In genomic region chr9:94805506-94805905, GRCm38 (mm10) we compare ENCODE assay signal across 22 mouse cellular contexts.
A peak's percentile ranks its signal among the peaks of the same experiment; 100 is the strongest.
DNase-seq lines count a peak whose midpoint lies in the region; ATAC-seq and TF ChIP-seq lines count a peak whose summit lies in the region.
"Had no signal": no experiment of that assay in that cellular context is flagged by ENCODE, and none has a peak within 500 bp of the region (broad histone marks: within the 10 kb centered on the region; RNA-seq: fewer than 3 reads in every experiment).

No protein-coding gene starts in this region.

- H3K4me1 ChIP-seq in hindbrain, embryonic 15.5 days (replicated peaks) = no peaks in the 10 kb centered on the region
- no peaks in the 10 kb centered on the region for H3K4me1 ChIP-seq in hindbrain, embryonic 11.5 days (replicated peaks; ENCODE audit: control insufficient read depth, insufficient read depth, low read length)
- H3K4me1 ChIP-seq in lung, embryonic 15.5 days = no peaks in the 10 kb centered on the region
- no peaks in the 10 kb centered on the region for H3K4me1 ChIP-seq in lung, postnatal 0 days (ENCODE audit: insufficient read depth, low read depth, low read length)
- no peaks in the 10 kb centered on the region for H3K4me1 ChIP-seq in embryonic facial prominence, embryonic 12.5 days
- H3K4me1 ChIP-seq in midbrain, embryonic 16.5 days (ENCODE audit: control insufficient read depth, insufficient read depth, low read length) = no peaks in the 10 kb centered on the region
- H3K4me1 ChIP-seq: embryonic facial prominence, embryonic 15.5 days; heart, embryonic 15.5 days; limb, embryonic 12.5 days; megakaryocyte, embryonic 14.5 days had no signal

- no peak overlapping the region for H3K4me3 ChIP-seq in hindbrain, embryonic 15.5 days
- H3K4me3 ChIP-seq in hindbrain, embryonic 11.5 days (ENCODE audit: low read depth, low read length) = no peak overlapping the region
- no peak overlapping the region for H3K4me3 ChIP-seq in lung, embryonic 15.5 days
- no peak overlapping the region for H3K4me3 ChIP-seq in lung, postnatal 0 days (ENCODE audit: low read depth, low read length)
- no peak overlapping the region for H3K4me3 ChIP-seq in embryonic facial prominence, embryonic 12.5 days
- H3K4me3 ChIP-seq in midbrain, embryonic 16.5 days (ENCODE audit: low read depth, low read length) = no peak overlapping the region
- H3K4me3 ChIP-seq: embryonic facial prominence, embryonic 15.5 days; gastrocnemius, adult 2 months; heart, embryonic 15.5 days; limb, embryonic 12.5 days; megakaryocyte, embryonic 14.5 days had no signal

- 59% methylated on average over 8 of the region's 8 CpGs for WGBS in hindbrain, embryonic 15.5 days
- 77% methylated on average over 8 of the region's 8 CpGs for WGBS in hindbrain, embryonic 11.5 days
- 63% methylated on average over 8 of the region's 8 CpGs for WGBS in lung, embryonic 15.5 days
- 66% methylated on average over 8 of the region's 8 CpGs for WGBS in lung, postnatal 0 days
- WGBS in embryonic facial prominence, embryonic 12.5 days = 53% methylated on average over 8 of the region's 8 CpGs
- 68% methylated on average over 8 of the region's 8 CpGs for WGBS in midbrain, embryonic 16.5 days

- no peak overlapping the region for H3K27ac ChIP-seq in hindbrain, embryonic 15.5 days (replicated peaks)
- H3K27ac ChIP-seq in hindbrain, embryonic 11.5 days (ENCODE audit: low read depth, low read length) = no peak overlapping the region
- H3K27ac ChIP-seq in lung, embryonic 15.5 days = no peak overlapping the region
- no peak overlapping the region for H3K27ac ChIP-seq in lung, postnatal 0 days (ENCODE audit: low read length)
- H3K27ac ChIP-seq in embryonic facial prominence, embryonic 12.5 days = no peak overlapping the region
- no peak overlapping the region for H3K27ac ChIP-seq in midbrain, embryonic 16.5 days (ENCODE audit: low read length)
- H3K27ac ChIP-seq: embryonic facial prominence, embryonic 15.5 days; gastrocnemius, adult 2 months; heart, embryonic 15.5 days; limb, embryonic 12.5 days had no signal

- 0 out of 2 replicates have a peak, but pooled peaks have one; percentile 30 for ATAC-seq in hindbrain, embryonic 15.5 days (ENCODE audit: low FRiP score, low read depth)
- no peak for ATAC-seq in hindbrain, embryonic 11.5 days (ENCODE audit: low FRiP score)
- 0 out of 2 replicates have a peak, but pooled peaks have one; percentile 23 for ATAC-seq in lung, embryonic 15.5 days (ENCODE audit: borderline replicate concordance, extremely low read depth, low FRiP score, low TSS enrichment)
- ATAC-seq in lung, postnatal 0 days = no peak
- peak; percentile 69; the same call in 1 of the 2 replicates for ATAC-seq in embryonic facial prominence, embryonic 12.5 days (ENCODE audit: insufficient number of reproducible peaks, insufficient read depth, low FRiP score, low TSS enrichment)
- ATAC-seq in midbrain, embryonic 16.5 days = peak; percentile 36; the same call in 1 of the 2 replicates
- ATAC-seq: inflammation-experienced regulatory T-cells, adult 6 months; liver, postnatal 0 days had no signal

- no peak overlapping the region for H3K4me2 ChIP-seq in hindbrain, embryonic 15.5 days
- no peak overlapping the region for H3K4me2 ChIP-seq in hindbrain, embryonic 11.5 days (replicated peaks; ENCODE audit: low read depth, low read length)
- no peak overlapping the region for H3K4me2 ChIP-seq in lung, embryonic 15.5 days
- H3K4me2 ChIP-seq in lung, postnatal 0 days (replicated peaks; ENCODE audit: low read depth, low read length) = no peak overlapping the region
- no peak overlapping the region for H3K4me2 ChIP-seq in embryonic facial prominence, embryonic 12.5 days (replicated peaks)
- H3K4me2 ChIP-seq in midbrain, embryonic 16.5 days (ENCODE audit: low read length) = no peak overlapping the region
- H3K4me2 ChIP-seq: embryonic facial prominence, embryonic 15.5 days; heart, embryonic 15.5 days; limb, embryonic 12.5 days; liver, embryonic 11.5 days had no signal

- no peaks in the 10 kb centered on the region for H3K36me3 ChIP-seq in hindbrain, embryonic 15.5 days
- no peaks in the 10 kb centered on the region for H3K36me3 ChIP-seq in hindbrain, embryonic 11.5 days (ENCODE audit: control insufficient read depth, insufficient read depth, low read length)
- no peaks in the 10 kb centered on the region for H3K36me3 ChIP-seq in lung, embryonic 15.5 days
- no peaks in the 10 kb centered on the region for H3K36me3 ChIP-seq in lung, postnatal 0 days (ENCODE audit: insufficient read depth, low read length)
- no peaks in the 10 kb centered on the region for H3K36me3 ChIP-seq in embryonic facial prominence, embryonic 12.5 days
- H3K36me3 ChIP-seq in midbrain, embryonic 16.5 days (ENCODE audit: control insufficient read depth, insufficient read depth, low read length) = no peaks in the 10 kb centered on the region
- H3K36me3 ChIP-seq: embryonic facial prominence, embryonic 15.5 days; heart, embryonic 15.5 days; limb, embryonic 12.5 days had no signal

- no peaks in the 10 kb centered on the region for H3K27me3 ChIP-seq in hindbrain, embryonic 15.5 days
- H3K27me3 ChIP-seq in hindbrain, embryonic 11.5 days (ENCODE audit: control insufficient read depth, insufficient read depth, low read length) = no peaks in the 10 kb centered on the region
- H3K27me3 ChIP-seq in lung, embryonic 15.5 days = no peaks in the 10 kb centered on the region
- H3K27me3 ChIP-seq in lung, postnatal 0 days (replicated peaks; ENCODE audit: insufficient read depth, low read length) = no peaks in the 10 kb centered on the region
- no peaks in the 10 kb centered on the region for H3K27me3 ChIP-seq in embryonic facial prominence, embryonic 12.5 days
- H3K27me3 ChIP-seq in midbrain, embryonic 16.5 days (ENCODE audit: control insufficient read depth, insufficient read depth, low read depth, low read length) = no peaks in the 10 kb centered on the region
- H3K27me3 ChIP-seq: embryonic facial prominence, embryonic 15.5 days; heart, embryonic 15.5 days; limb, embryonic 12.5 days; megakaryocyte, embryonic 14.5 days had no signal

- H3K9me3 ChIP-seq in hindbrain, embryonic 15.5 days = no peaks in the 10 kb centered on the region
- no peaks in the 10 kb centered on the region for H3K9me3 ChIP-seq in hindbrain, embryonic 11.5 days (ENCODE audit: control insufficient read depth, low read length)
- H3K9me3 ChIP-seq in lung, embryonic 15.5 days = no peaks in the 10 kb centered on the region
- no peaks in the 10 kb centered on the region for H3K9me3 ChIP-seq in lung, postnatal 0 days (ENCODE audit: low read length)
- H3K9me3 ChIP-seq in embryonic facial prominence, embryonic 12.5 days = no peaks in the 10 kb centered on the region
- no peaks in the 10 kb centered on the region for H3K9me3 ChIP-seq in midbrain, embryonic 16.5 days (replicated peaks; ENCODE audit: control insufficient read depth, low read length, poor library complexity, severe bottlenecking)
- H3K9me3 ChIP-seq: embryonic facial prominence, embryonic 15.5 days; heart, embryonic 15.5 days; limb, embryonic 12.5 days; megakaryocyte, embryonic 14.5 days had no signal

- no peak overlapping the region for H3K9ac ChIP-seq in hindbrain, embryonic 15.5 days
- no peak overlapping the region for H3K9ac ChIP-seq in hindbrain, embryonic 11.5 days (ENCODE audit: low read depth, low read length)
- H3K9ac ChIP-seq in lung, embryonic 15.5 days = no peak overlapping the region
- H3K9ac ChIP-seq in lung, postnatal 0 days (replicated peaks; ENCODE audit: low read depth) = no peak overlapping the region
- no peak overlapping the region for H3K9ac ChIP-seq in embryonic facial prominence, embryonic 12.5 days
- H3K9ac ChIP-seq in midbrain, embryonic 16.5 days (ENCODE audit: low read depth, low read length) = no peak overlapping the region
- H3K9ac ChIP-seq: embryonic facial prominence, embryonic 15.5 days; heart, embryonic 15.5 days; limb, embryonic 12.5 days; liver, postnatal 0 days had no signal

- no peak for DNase-seq in hindbrain, embryonic 11.5 days (ENCODE audit: low spot score)
- no peak for DNase-seq in lung, postnatal 0 days (ENCODE audit: low spot score)
- no peak for DNase-seq in adrenal gland, adult 18-20 months (ENCODE audit: low spot score in 2 of 2)
- DNase-seq: adrenal gland, postnatal 36 days; cerebellum, adult 11-12 months; cerebellum, postnatal 14 days; gastrocnemius, adult 2 months; heart, postnatal 4 days; liver, postnatal 0 days; lung, postnatal 36 days; thymus, adult 18-20 months; thymus, postnatal 36 days had no signal

- TF ChIP-seq CTCF in lung, postnatal 0 days (IDR thresholded peaks at IDR 0.05) = no peak

- TF ChIP-seq EP300 in lung, postnatal 0 days (IDR thresholded peaks at IDR 0.05) = no peak

Comparison
In these comparisons a context has a peak if more than half of its experiments do, and no peak if none do; other contexts are left out.
1. ATAC-seq: peak in hindbrain, embryonic 15.5 days (single experiment), lung, embryonic 15.5 days (single experiment), embryonic facial prominence, embryonic 12.5 days (single experiment) and midbrain, embryonic 16.5 days (single experiment); none in hindbrain, embryonic 11.5 days (single experiment) and lung, postnatal 0 days (single experiment).